Mouse (Mus musculus) adrenal gland, postnatal 25 days (tissue): ENCODE results near the gene Ramp2. TPM values are rescaled to one million over a fixed set of nuclear protein-coding genes. Genes with fewer than 3 reads are reported as not detected.

Experiments
- DNase-seq: peaks from one replicate; pipeline ENCODE4 v3.0.0; 2021; ENCODE audit warnings: mixed read lengths
- total RNA-seq: library from RNA; stranded (reverse); gene quantifications from 2 replicates; pipeline ENCODE4 v1.2.3, GENCODE M21; 2021

Ramp2 gene
- total RNA-seq, 1 experiment from 2014 or later: 57.0 TPM

- no peak for DNase-seq
Measured at GRCm38 (mm10) chr11:101235429-101235828, 10.4 kb upstream of the Ramp2 start.

DNA sequence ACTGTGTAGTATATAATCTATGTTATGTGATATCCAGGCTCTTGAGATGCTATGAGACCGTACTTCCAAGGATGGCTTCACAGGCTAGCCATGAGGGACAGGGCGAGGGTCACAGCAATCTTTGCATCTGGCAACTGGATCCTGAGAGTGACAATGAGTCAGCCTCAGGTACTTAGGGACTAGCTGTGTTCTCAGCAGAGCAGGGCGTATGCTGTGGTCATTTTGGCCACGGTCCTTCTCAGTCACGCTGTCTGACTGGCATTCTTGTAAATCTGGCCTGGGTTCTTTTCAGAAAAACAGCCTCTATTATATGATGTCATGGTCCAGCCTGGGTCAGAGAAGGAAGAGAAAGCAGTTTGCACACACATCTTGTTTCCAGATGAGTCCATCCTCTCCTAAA, 9.0 kb upstream of the Ramp2 start:
- no peak for DNase-seq

DNA sequence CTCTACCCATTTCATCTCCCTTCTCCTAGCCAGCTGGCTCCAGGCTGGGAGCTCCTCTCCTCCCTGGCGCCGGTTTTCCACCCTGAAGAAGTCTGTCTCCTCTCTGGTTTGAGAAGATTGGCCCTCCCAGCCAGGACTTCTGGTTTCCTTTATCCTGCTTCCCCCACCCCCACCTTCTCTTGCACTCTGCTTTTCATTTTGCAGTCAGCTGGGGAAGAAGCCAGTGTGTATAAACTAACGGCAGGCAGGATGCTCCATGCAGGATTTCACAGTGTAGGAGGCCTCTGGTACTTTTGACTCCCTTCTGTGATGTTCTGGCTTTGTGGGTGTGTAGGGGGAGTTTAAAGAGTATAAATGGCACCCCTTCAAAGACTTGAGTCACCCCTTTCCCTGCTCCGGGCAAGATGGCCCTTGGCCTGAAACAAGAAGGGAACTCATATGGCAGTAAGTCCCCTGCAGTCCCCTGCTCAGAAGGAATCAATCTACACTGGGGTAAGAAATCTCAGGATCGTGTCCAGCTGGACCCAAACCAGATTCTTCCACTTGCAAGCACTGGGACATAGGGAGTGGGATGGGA, 7.7 kb upstream of the Ramp2 start:
- DNase-seq: no peak

GRCm38 (mm10) chr11:101245071-101245470, 757 bp upstream of the Ramp2 start:
- DNase-seq: no peak

DNA sequence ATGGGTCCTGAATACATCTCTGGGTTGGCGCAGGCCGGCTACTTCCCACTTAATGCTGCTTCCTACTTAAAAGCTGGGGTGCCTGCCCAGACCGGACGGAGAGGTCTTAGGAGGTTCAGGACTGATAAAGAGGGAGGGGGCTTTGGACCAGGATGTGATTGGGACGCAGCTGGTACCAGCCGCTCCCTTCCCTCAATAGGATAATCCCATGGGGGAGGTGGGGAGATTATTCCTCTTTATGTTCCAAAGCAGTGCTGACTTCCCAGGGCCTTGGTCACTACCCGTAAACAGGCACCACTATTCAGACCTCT, 829 bp downstream of the Ramp2 start:
- no peak for DNase-seq

GRCm38 (mm10) chr11:101247521-101248030, 1.7 kb downstream of the Ramp2 start:
- no peak for DNase-seq

DNA sequence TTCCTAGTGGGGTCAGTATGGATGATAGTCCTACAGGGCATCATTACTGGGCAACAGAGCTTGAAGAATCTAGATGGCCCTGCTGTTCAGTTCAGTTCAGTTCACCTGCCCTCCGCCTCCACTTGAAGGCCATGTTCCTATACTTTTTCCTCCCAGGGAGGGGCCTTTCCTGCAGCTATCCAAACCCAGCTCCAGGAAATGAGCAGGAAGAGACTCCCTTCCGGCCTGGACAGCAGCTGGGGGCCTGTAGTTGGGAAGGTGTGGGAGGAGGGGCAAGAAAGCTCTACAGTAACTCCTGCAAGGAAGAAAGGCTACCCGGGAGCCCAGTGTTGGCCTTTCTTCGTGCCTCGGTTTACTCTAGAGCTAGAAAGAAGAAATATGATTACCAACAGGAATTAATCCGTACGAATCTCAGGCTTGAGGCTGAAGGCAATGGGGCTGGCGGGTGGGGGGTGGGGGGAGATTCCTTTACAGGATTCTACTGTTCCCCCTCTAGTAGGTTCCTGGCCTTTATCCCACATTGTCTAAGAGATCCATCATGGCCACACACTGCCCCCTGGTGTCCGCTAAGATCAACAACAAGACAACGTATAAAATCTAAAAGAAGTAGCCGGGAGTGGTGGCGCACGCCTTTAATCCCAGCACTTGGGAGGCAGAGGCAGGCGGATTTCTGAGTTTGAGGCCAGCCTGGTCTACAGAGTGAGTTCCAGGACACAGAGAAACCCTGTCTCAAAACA, 2.6 kb downstream of the Ramp2 start:
- peak; percentile 74 for DNase-seq

DNA sequence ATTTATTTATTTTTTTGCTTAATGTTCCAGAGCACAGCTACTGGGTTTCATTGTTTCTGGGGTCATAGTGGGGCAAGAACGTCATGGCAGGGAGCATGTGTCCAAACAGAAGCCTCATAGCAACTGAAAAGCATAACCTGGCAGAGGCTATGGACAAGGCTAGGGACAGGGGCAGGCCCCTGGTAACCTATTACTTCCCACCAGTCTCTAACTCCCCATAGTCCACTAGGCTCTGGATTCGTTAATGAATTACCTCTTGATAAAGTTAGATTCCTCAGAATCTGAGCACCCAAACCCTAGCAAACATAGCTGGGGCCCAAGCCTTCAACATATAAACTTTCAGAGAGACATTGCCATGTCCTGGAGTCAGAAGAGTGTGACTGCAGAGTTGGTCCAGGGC, 5.2 kb downstream of the Ramp2 start:
- DNase-seq: no peak

DNA sequence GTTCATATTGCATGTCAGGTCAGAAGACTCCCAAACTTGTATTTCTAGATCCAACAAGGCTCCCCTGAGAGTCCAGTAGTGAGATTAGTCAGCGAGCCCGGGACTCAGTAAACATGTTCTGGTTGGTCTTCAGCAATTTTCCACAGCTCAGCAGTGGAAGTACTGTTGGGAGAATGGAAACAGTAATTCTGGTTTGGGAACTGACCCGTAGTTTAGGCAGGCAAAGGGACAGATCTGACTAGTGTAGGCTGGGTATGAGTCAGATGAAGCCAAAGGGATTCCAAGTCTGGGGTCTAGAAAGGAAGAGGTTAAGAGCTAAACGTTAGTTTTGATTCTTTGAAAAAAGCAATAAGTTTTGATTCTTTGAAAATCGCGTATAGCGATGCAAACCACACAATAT, 7.1 kb downstream of the Ramp2 start:
- DNase-seq: no peak

DNA sequence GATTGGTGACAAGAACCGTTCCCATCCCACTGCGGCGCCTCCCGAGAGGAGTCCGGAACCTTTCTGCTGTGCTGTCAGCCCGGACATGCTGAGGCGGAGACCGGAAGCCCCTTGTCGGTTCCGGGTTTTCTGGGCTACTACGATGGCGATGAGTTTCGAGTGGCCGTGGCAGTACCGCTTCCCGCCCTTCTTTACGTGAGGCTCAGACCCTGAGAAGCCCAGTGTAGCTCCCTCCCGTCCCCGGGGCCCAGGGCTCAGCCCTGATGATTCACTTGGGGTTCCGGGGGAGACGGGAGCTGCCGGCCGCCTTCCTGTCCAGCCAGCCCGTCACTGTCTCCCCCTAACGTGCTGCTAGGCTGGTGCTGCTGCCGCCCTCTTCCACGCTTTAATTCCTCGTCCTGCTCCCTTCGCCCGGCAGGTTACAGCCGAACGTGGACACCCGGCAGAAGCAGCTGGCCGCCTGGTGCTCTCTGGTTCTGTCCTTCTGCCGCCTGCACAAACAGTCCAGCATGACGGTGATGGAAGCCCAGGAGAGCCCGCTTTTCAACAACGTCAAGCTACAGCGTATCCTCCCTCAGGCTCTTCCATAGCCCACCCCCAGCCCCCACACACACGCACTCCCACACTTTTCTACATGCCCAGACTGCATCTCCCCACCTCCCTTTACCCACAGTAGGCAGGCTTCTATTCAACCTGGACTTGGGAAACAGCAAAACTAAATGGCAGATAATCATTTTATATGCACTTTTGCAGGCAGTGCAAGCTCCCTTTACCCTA, 8.0 kb downstream of the Ramp2 start, which contains the start of gene Vps25:
Vps25 (plus strand) TSS at position 95 of the 777 bp plus-strand sequence.
- DNase-seq: peak; percentile 83

DNA sequence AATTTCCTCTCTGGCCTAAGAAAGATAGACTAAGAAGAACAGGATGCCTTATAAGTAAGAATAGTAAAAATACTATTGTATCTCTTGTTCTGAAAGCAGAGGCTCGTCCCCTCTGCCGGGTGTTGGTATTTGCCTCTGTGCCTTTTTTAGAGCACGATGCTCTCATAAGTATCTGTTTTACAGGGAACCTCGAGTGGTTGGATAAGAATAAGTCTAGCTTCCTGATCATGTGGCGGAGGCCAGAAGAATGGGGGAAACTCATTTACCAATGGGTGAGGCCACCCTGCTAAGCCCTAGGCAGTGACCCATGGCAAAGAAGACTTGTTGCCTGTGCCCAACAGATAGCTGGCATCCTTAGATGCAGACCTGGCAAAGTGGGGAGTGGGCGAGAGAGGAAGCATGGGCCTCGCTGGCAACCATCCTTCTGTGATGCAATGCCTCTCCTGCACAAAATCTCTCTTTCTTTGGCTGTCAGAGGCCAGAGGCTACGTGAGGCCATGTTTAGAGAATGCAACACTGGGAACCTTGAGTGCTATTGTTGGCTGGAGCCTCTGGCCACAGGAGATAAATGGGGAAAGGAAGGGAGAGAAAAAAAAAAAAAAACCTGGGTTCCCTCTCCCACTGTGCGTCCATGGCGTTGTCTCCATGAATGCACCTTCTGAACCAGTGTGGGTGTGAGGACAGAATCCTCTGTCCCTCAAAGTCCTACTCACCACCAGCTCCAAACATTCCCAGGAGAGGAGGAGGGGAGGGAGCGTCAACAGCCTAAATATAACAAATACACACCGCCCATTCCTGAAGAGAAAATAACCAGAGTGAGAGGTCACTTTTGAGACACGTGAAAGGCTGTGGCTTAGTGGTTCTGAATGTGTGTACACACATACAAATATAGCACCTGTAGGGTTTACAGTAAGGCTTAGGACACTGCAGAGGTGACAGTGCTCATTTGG, 10.3 kb downstream of the Ramp2 start:
- no peak for DNase-seq

DNA sequence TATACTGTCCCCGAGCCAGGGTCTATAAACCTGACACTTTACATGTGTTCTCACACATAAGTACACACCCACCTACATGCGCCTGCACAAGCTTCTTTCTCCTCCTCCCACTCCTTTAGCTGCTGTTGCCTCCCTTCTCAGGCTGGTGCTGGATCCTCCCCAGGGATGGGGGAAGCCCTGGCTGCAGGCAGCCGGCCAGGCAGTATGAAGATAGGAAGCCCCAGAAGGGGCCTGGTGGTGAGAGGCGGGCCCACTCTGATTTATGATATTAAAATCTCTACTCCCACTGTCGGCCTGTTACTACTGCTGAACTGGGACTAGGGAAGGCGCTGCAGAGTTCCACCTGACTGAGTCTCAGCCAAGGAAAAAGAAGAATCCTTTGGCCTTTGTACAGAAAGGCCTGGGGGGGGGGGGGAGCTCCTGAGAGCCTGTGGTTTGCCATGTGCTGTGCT, 13.5 kb downstream of the Ramp2 start:
- DNase-seq: no peak

GRCm38 (mm10) chr11:101259948-101260825, 14.4 kb downstream of the Ramp2 start, which contains the start of gene Wnk4:
Gene Wnk4 (plus strand): TSS chr11:101260567.
- DNase-seq: peak; percentile 75

- no peak for DNase-seq
Measured at GRCm38 (mm10) chr11:101260826-101261380, 15.1 kb downstream of the Ramp2 start.

DNA sequence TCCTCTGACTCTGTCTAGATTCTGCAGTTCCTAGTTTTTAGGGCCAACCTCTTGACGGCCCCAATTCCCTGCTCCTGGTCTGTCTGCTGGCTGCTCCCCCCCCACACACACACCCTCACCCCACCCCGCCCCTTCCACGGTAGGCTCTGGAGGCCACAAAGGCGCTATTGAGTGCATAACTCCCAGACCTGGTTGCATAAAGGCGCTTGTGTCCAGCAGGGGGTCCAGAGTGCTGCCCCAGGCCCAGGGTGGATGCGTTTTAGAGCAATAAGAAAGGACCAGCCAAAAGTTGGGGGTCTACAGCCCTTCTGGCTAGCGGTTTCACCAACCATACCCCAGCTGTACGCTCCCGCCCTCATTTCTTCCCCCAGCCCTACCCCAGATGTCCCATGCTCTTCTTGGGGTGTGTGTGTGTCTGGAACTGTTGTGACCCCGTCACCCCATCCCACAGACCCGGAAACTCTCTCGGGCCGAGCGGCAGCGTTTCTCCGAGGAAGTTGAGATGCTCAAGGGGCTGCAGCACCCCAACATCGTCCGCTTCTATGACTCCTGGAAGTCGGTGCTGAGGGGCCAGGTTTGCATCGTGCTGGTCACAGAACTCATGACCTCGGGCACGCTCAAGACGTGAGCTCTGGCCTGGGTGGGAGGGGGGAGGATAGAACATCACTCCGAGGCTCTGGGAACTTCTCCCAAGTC, 16.6 kb downstream of the Ramp2 start:
- DNase-seq: no peak

- DNase-seq: no peak
Measured at GRCm38 (mm10) chr11:101263138-101263988, 17.5 kb downstream of the Ramp2 start.

DNA sequence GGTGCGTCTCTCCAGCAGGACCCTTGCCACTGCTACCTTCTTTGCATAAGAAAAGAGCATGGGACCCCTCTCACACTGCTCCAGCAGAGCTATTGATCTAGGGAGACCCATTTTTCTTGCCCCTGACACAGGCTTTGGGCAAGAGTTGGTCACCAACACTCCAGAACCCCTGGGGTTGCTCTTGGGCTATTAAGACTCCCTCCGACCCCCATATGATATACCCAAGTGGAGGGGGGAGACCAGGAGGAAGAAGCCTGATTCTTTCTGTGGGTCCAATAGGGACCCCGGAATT, 18.1 kb downstream of the Ramp2 start:
- no peak for DNase-seq

GRCm38 (mm10) chr11:101264954-101265471, 19.2 kb downstream of the Ramp2 start:
- DNase-seq: no peak

GRCm38 (mm10) chr11:101265906-101266305, 20.1 kb downstream of the Ramp2 start:
- no peak for DNase-seq
